Mouse (Mus musculus) left cerebral cortex, adult 11 months (tissue): Measurements from ENCODE around the gene Fos.

Experiments
- DNase-seq: peaks from one replicate; pipeline ENCODE4 v3.0.0; 2022; ENCODE audit warnings: low spot score

Gene Fos

DNA sequence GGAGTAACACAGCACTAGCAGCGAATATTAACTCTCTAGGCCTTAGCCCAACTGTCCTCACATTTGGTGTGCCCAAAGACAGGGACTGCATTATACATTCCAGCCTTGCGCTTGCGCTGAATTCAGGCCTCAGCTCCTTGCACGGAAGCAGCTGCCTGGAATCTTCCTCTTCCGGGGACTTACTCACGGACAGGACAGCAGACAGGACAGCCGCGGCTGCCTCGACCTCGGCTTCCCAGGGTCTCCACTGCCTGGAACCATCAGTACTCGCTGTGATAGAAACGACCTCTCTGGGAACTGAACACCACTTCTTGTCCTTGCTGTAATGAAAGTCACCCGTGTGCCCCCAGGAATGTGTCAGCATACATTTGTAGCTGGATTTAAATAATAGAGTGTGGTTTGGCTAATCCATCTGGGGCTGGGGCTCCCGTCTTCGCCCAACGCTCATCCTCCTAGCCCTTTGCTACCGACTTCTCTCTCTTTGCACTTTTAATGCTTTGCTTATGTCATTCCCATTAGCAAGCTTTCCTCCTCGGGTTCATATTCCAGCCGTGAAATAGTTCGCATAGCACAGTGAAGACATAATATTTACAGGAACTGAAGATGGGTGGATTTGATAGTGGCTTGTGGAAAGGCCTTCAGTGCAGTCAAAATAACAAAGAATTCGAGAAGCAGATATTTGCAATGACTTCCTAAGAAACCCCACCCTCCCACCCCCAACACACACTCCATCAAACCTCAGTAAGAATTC is 11.6 kb upstream of the Fos start:
- no peak for DNase-seq

DNA sequence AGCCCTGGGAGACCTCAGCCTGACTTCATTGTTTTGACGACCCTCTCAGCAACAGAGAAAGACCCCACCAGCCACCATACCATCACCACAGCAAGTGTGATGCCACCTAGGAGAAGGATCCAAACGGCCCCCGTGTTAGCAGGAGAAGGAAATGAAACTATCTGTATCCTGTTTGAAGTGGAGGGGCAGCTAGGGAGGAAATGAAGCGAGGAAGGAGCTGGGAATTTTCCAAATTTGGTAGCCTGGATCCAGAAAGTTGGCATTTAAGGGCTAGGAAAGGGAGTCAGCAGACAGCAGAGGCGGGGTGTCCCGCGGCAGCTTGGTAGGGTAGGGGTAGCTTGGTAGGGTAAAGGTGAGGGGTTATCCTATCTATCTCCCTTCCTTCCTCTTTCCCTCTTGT is 10.9 kb upstream of the Fos start:
- DNase-seq = no peak

GRCm38 (mm10) chr12:85464431-85464830 is 9.3 kb upstream of the Fos start:
- no peak for DNase-seq

DNA sequence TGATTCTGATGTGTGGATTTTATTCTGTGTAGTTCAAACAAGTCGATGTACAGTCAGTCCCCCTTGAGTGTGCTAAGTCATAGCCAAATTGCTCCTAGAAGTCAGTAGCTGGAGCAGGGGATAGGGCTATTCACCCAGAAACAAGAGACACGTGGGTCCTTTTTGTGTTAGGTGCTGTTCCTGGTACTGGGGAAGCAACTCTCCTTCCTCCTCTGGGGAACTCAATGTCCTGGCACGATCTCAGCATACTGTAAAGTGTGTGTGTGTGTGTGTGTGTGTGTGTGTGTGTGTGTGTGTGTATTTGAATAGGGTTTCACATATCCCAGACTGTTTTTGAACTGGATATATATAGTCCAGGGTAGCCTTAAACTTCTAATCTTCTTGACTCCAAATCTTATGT is 8.8 kb upstream of the Fos start:
- no peak for DNase-seq

- no peak for DNase-seq
Observed at GRCm38 (mm10) chr12:85467854-85468253, 5.8 kb upstream of the Fos start.

DNA sequence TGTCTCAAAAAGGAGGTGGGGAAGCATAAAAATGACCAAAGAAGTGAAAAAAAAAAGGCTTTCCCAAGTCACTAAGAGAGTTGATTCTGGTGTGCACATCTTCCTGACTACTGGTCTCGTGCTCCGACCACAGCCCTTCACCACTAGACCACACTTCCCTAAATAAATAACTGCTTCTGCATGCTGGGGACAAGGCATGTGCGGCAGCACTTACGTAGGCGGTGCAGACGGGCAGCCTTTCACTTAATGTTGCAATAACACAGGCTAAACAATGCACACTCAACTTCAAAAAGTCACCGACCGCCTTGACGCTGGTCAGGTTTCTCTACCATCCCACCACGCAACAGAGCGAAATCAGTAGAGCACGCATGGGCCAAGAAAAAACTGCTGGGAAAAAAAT is 5.0 kb upstream of the Fos start:
- DNase-seq = no peak

DNA sequence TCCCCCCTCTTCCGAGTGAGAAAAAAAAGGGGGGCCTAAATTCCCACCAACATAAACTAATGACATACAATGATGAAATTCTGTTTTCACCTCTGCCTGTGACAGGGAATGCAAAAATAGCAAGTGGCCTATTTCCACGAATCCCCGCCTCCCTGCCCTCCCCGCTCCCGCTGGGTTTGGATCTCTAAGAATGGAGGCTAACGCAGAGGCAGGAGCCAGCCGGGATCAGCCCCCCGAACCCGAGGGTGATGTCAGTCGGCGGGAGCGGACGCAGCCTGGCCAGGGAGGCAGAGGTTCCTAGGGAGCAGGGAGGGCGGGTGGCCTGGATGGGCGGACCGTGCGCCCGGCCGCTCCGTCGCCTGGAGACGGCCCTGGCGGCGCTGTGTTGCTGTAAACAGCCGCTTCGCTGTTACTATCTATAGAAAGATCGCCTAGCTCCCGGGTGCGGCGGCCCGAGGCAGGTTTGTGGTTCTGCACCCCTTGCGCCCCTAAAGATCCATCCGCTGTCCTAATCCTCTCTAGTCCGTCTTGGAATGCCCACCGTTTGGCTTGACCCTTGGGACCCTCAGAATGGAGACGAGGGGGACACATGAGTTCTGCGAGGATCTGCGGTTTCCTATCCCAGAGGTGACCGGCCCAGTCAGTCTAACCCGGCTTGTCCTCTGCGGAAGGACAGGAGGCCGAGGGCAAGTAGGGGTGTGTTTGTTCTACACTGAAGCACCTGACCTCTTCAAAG is 1.6 kb upstream of the Fos start:
- DNase-seq = no peak

- DNase-seq = no peak
Observed at GRCm38 (mm10) chr12:85472656-85473410, 857 bp upstream of the Fos start.

- peak; percentile 46 for DNase-seq
Observed at GRCm38 (mm10) chr12:85474298-85475231, 875 bp downstream of the Fos start.

DNA sequence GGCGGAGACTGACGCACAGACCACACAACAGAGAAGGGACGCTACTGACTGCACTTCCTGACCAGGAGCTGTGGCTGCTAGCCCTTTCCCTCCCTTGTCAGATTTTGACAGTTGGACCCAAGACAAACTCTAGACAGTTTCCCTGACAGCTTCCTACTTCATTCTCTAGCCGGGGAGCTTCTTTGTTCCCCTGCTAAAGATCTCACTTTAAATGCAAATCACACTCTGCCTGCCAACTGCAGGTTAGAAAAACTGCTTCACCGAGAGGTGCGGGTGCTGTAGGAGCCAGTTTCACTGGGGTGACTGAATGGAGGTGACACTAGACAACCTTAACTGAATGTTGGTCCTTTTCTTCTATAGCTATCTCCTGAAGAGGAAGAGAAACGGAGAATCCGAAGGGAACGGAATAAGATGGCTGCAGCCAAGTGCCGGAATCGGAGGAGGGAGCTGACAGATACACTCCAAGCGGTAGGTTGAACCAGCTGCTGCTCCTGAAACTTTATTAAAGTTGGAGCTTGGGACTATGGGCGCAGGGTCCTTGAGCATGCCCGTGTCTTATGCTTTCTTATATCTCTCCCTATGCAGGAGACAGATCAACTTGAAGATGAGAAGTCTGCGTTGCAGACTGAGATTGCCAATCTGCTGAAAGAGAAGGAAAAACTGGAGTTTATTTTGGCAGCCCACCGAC is 1.7 kb downstream of the Fos start:
- no peak for DNase-seq

DNA sequence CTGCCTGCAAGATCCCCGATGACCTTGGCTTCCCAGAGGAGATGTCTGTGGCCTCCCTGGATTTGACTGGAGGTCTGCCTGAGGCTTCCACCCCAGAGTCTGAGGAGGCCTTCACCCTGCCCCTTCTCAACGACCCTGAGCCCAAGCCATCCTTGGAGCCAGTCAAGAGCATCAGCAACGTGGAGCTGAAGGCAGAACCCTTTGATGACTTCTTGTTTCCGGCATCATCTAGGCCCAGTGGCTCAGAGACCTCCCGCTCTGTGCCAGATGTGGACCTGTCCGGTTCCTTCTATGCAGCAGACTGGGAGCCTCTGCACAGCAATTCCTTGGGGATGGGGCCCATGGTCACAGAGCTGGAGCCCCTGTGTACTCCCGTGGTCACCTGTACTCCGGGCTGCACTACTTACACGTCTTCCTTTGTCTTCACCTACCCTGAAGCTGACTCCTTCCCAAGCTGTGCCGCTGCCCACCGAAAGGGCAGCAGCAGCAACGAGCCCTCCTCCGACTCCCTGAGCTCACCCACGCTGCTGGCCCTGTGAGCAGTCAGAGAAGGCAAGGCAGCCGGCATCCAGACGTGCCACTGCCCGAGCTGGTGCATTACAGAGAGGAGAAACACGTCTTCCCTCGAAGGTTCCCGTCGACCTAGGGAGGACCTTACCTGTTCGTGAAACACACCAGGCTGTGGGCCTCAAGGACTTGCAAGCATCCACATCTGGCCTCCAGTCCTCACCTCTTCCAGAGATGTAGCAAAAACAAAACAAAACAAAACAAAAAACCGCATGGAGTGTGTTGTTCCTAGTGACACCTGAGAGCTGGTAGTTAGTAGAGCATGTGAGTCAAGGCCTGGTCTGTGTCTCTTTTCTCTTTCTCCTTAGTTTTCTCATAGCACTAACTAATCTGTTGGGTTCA is 2.5 kb downstream of the Fos start:
- DNase-seq = no peak

- no peak for DNase-seq
Observed at GRCm38 (mm10) chr12:85477219-85477618, 3.5 kb downstream of the Fos start.

- no peak for DNase-seq
Observed at GRCm38 (mm10) chr12:85477804-85478203, 4.1 kb downstream of the Fos start.

DNA sequence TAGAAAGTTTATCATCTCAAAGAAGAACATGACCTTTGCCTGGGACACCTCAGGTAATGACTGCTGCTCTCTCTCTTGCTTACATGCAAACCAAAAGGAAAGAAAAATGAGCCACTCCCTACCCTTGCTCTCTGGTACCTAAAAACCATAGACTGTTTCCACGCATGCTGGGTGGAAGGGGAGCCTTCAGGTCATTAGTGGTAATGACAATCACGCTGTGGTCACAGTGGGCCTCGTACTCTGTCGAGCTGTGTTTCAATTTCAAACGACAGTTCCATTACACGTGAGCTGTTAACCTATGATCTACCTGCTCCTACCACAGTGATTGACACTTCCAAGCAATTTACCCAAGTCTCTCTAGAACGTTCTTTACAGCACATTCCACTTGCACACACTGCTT is 5.0 kb downstream of the Fos start:
- DNase-seq = no peak

- no peak for DNase-seq
Observed at GRCm38 (mm10) chr12:85479190-85479589, 5.5 kb downstream of the Fos start.

DNA sequence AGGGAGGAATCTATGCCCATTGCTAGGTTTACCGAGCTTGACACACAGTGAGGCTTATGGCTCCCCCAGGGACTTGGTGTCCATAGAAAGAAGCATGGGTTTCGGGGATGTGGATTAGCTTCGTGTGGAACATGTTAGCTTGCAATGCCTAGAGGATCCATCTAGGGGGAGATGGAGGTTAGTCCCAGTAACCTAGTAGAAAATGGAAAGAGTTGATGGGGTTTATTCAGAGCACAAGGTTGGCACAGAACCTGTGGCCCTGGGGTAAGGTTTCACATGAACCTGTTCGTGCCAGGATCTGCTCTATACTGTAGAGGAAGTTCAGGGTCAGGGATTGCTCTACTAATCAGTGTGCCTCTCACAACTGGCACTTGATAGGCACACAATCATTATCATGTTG is 9.5 kb downstream of the Fos start:
- DNase-seq = no peak

DNA sequence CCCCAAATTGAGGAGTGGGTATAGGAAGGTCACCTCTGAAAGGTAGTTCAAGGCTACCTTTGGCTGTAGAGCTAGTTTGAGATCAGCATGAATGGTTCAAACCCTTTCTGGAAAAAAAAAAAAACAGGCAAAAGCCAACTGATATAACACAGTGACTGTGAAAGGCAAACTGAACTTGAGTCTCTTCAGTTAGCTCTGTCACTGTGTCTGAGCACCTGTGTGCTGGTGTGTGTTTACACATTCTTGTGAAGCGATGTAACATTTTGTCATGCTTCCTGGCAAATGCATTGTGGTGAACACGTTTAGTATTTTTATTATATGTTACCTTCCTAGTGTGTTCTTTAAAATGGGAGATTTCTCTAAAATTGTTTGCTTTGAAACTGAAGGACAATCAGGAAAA is 11.0 kb downstream of the Fos start:
- no peak for DNase-seq

DNA sequence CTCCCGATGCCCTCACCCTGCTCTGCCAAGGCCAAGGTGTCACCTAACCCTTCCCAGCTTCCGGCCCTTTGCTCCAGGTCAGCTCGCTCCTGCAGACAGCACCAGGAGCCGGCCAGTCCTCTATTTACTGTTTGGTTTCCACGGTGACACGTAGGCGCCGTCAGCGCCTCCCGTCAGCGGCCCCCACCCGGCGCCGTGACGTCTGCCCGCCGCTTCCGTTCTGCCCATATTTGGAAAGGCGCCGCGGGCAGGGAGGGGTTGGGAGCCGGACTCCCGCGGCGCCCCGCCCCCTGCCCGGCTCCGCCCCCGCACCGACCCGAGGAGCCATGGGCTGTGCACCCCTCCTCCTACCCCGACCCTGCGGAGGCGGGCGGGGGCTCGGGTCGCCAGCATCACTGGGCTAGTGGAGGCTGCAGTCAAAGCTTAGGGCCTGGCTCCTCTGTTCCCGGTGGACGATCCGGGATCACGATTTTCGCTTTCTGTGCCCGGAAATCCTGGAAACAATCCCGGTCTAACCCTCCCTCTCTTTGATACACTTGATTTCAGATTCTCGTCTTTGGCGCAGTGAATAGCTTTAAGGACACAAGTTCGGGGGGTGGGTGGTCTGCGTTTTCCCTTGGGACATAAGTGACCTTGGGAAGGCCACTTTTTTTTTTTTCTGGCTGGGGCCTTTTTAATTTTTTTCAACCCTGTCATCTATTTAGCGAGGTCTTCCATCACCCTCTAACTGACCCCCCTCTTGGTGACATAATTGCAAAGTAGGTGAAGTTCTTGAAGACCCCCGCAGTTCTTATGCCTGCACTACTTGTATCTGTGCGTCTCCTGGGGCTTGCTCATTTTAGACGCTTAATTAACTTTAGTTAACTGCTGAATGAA is 12.4 kb downstream of the Fos start:
- peak; percentile 88 for DNase-seq

DNA sequence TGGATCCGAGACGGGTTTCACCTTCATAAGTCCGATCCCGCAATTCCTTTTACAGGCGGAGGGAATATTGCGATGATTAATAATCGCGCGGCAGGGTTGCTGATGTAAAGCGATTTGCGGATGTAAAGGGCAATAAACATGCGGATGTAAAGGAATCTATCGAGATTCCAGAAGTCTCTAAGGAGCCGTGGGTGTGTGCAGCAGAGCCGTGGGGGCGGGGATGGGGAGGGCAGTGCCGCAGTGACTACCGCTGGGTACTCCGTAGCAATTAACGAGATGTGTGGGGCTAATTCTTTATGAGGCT is 13.0 kb downstream of the Fos start:
- DNase-seq = no peak
